Mouse (Mus musculus): ENCODE results near the gene Chtf18. TPM values are rescaled to one million over a fixed set of nuclear protein-coding genes. Genes with fewer than 3 reads are reported as not detected.

The Chtf18 gene
- total RNA-seq, 2 experiments from 2014 or later = 1.6 to 1.9 TPM

DNA sequence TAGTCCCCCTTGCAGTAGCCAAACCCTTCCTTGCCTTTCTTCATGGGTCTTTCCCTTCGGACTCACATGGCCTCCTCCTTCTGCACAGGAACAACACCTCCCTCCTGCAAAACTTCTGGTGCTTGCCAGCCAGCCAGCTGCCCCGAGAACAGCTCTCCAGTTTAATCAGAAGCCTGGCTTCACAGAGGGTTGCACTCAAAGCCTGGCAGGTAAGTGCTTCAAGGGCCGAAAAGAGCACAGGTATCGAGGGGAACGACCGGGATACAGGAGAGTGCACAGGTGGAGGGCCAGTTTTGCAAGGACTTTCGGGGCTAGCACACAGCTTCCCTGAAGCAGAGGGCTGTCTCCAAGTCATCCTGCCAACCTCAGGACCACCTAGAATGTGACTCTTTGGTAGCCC is 11.6 kb upstream of the Chtf18 start:
- intact Hi-C loops (cut with DNase I) = no loop called here
- no peak for DNase-seq (ENCODE audit: low spot score)

DNA sequence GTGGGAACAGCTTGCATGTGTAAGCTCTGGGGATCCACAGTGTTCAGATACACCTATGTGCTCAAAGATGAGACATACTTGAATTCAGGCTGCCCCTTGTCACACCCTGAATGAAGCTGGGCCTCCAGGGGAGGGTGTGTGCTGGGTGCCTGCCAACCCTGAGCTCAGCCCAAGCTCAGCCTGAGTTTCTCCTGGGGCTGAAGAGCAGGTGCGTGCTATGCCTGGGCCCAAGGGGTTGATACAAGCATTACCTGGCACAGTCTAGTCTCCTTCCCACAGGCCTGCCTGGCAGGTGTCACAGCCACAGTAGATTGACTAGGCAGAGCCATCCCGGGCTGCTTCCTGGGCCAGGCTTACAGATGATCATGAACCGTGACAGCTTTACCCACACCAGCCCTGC is 8.5 kb upstream of the Chtf18 start, which contains the start of gene Mslnl:
Mslnl (plus strand) TSS at position 298 of the 400 bp plus-strand sequence.
- DNase-seq (ENCODE audit: low spot score) = no peak
- intact Hi-C loops (cut with DNase I) = no loop called here

DNA sequence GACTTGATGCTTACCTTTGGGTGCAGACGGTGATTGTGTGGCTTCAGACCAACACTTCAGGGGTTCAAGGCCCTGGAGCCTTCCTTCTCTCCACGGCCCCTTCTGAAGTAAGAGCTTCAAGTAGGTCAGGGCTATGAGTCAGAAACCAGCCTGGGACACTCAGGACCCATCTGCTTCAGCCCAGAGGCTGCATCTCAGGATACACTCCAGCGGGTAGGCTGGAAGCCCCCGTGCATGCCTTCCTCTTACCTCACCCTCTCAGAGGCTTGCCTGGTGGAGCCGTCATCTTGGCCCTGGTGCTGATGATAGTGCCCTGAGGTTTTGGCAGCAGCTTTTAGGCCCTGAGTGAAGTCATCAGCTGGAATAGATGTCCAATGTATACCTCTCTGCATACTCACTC is 8.0 kb upstream of the Chtf18 start:
- intact Hi-C loops (cut with DNase I) = no loop called here
- no peak for DNase-seq (ENCODE audit: low spot score)

DNA sequence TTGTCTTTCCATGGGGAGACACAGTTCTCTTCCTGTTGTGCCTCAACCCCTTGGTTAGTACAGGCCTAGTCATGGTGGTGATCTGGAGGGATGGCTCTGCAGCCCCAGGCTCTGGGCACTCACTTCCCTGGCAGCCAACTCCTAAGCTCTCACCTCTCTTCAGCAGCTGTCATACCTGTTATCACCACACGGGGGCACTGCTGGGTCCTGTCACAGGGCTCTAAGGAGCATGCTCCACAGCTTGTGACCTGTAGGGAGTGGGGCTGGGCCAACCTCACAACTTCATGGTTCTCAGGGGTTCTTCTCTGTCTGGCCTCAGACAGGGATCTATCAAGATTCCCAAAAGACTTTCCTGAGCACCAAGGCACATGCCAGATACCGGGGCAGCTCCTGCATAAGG is 4.9 kb upstream of the Chtf18 start:
- intact Hi-C loops (cut with DNase I) = loop anchor here (1.0 kb wide), 1 partner anchor 69 kb away; no protein-coding TSS in a partner anchor

DNA sequence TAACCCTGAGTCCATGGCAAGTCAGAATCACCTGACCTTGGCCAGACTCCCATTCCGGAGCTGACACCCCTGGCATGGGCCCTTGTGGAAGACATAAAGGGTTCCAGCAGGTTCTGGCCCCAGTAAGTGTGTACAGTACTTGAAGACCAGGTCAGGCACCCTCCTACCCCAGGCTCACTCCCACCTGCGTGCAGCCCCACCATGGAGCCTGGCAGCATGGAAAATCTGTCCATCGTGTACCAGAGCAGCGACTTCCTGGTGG is 721 bp upstream of the Chtf18 start:
- no peak for DNase-seq (ENCODE audit: low spot score)
- intact Hi-C loops (cut with DNase I) = no loop called here

More for the DNA sequence above, 4.9 kb upstream of the Chtf18 start:
- DNase-seq (ENCODE audit: low spot score) = no peak

DNA sequence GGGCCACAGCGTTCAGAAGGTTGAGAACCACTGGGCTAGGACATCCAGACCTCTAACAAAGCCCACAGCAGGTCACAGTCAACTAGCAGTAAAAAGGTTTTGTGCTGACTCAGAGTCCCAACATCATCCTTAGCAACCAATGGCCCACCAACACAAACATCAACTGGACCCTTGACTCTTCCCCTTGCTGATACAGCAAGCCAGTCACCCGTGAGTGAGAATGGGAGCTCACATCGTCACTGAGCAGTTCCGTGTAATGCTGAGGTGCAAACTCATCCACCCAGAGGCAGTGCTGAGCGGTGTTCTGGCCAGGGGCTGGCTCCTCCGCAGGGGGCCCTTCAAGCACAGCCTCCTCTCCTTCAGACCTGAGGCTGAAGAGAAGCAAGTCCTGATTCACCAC is 2.0 kb downstream of the Chtf18 start:
- DNase-seq (ENCODE audit: low spot score) = no peak
- intact Hi-C loops (cut with DNase I) = no loop called here

DNA sequence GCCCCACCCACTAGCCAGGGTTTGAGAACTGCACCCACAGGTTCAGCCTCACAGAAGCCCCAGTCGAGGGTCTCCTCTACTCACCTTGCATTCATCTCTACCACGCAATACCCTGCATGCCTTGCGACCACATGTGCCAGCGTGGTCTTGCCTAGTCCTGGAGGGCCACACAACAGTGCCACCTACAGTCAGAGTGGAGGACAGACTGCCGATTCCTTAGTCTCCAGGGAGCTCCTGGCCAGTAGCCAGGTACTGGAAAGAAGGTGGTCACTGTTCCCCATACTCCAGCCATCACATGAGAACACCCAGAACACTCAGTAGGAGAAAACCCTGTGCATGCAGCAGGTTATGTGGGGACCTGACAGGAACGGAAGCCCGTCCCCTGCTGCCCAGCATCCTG is 3.3 kb downstream of the Chtf18 start:
- intact Hi-C loops (cut with DNase I) = no loop called here
- no peak for DNase-seq (ENCODE audit: low spot score)

DNA sequence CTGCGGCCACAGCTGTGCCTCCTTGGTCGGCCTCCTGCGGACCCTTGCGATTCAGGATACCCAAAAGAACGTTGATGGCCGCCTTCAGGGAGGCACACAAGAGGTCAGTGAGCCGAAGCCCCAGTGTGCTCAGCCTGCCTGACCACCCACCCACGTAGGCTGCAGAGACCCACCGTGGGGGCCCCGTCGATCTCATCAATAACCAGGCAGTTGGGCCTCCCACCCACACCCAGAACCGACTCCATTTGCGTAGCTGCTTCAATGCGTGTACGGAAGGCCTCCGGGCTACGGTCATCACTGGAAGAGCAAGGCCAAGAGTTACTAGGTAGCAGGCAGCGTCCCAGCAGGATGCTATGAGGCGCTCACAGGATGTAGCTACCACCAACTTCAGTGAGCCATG is 3.7 kb downstream of the Chtf18 start:
- DNase-seq (ENCODE audit: low spot score) = no peak
- intact Hi-C loops (cut with DNase I) = no loop called here

DNA sequence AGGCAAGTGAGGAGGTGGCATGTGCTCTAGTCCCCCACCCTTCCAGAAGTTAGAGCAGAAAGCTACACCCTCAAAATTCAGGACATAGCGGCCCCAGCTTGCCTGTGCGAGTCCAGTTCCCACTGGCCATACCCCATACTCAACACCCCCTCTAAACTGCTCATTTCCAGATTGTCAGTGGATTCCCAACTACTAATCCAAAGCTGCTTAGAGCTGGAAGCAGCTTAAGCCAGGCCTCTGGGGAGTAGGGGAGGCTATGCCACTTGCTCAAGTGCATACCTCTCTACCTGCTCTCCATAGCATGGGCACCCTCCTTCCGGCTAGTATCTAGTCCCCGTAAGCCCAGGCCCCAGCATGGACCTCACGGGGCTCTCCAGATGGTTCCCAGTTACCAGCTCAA is 5.7 kb downstream of the Chtf18 start:
- intact Hi-C loops (cut with DNase I) = no loop called here
- no peak for DNase-seq (ENCODE audit: low spot score)

DNA sequence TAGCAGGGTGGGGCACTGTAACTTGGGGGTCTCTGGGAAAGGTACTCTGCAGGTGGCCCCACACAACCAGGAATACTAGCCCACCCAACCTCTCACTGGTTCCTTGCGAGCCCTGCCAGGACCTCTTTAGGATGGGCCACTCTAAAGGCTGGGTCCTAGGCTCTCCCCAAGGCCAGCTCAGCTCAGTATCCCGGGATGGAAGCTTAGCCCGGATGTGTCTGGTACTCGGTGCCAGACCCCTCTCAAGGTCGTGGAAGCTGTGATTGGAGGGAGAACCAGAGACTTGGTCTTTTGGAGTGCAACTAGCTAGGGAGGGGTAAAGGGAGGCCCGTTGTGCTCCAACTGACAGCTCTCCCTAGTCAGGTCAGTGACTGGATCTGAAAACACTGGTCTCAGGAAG is 9.5 kb downstream of the Chtf18 start:
- intact Hi-C loops (cut with DNase I) = no loop called here
- no peak for DNase-seq (ENCODE audit: low spot score)

DNA sequence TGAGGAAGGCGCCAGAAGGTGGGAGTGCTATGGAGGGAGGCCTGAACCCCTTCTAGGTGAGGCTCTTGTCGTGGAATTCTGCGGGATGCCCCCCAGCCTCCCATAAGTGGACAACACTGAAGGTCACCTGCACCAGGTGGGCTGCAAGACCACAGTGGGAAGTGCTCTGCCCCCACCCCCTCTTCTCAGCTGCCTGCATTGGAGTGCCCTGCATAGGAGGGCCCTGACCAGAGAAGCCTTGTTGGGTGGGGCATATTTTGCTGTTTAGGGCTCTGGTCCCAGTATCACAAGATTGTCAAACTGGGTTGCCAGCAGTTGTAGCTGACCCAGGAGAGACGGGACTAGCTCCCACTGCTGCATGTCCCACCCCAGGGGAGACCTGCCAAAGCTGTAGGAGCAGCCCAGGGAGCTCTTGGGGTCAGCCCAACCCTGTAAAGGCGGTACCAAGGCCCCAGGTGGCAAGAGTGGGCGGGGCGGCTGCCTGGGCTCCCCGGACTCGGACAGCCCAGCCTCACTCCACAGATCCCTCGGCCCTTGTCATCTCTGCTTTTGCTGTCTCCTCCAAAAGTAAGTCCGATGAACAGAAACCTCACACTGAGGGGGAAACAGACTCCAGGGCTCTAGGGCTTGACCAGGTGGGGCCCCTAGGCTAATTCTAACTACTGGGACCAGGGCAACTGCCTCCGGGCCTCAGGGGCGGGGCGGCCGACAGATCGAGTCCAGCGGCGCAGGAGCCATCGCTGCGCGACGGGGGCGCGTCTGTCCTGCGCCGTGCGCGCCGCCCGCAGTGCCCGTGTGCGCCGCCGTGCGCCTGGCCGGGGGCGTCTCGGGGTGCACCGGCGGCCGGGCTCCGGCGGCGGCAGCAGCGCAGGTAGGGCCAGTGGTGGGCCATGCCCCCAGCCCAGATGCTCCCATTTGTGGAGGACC is 10.2 kb downstream of the Chtf18 start, which contains the start of gene Gng13:
Gng13 (plus strand) TSS at position 461 of the 927 bp plus-strand sequence.
- intact Hi-C loops (cut with DNase I) = no loop called here
- no peak for DNase-seq (ENCODE audit: low spot score)

DNA sequence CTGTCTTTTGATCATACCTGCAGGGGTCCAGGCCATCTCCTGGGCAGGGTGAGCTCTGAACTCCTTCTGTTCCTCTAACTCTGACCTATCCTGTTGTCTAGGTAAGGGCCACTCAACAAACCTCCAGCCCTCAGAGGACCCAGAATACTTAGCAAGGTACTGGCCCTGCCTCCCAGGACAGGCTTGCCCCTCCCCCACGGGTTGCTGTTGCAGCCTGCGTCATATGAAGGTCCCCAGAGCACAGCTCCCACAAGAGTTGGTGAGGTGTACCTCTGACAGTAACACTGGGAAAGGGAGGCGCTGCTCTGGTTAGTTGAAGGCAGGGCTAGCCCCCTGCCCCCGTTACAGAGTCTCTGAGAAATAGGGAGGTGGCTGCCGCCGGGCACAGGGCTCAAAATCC is 11.1 kb downstream of the Chtf18 start:
- intact Hi-C loops (cut with DNase I) = no loop called here
- DNase-seq (ENCODE audit: low spot score) = no peak

DNA sequence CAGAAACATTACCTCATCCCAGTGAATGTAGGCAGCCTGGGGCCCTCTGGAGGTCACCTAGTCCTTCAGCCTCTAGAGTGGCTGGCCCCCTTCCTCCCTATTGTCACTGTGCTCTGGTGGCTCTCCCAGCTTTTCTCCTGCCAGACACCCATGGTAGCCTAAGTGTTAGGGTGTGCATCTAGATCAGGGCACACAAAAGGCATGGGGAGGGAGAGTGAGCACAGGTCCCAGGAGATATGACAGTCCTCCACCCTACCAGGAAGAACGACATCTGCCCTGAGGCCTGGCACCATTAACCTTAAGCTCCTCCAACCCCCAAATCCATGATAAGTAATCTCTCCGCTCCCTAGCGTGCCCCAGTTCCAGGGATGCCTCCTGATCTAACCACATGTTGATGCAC is 11.6 kb downstream of the Chtf18 start:
- intact Hi-C loops (cut with DNase I) = no loop called here
- no peak for DNase-seq (ENCODE audit: low spot score)

DNA sequence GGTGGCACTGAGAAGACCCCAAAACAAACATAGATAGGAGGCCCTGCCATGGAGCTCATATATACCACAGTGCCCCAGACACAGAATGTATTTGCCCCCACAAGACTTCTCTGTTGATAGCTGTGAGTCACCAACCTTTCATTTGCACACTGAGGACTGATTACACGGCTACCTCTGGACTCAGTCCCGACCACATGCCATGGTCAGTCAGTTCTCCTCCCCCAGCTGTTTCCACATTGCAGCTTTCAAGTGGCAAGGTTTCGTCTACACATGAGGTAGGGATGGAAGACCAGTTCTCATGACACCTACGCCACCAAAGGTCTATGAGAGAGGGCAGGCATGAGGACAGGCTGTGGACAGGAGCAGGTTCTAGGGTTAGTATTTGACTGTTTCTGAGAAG is 16.1 kb downstream of the Chtf18 start:
- intact Hi-C loops (cut with DNase I) = no loop called here
- DNase-seq (ENCODE audit: low spot score) = no peak

DNA sequence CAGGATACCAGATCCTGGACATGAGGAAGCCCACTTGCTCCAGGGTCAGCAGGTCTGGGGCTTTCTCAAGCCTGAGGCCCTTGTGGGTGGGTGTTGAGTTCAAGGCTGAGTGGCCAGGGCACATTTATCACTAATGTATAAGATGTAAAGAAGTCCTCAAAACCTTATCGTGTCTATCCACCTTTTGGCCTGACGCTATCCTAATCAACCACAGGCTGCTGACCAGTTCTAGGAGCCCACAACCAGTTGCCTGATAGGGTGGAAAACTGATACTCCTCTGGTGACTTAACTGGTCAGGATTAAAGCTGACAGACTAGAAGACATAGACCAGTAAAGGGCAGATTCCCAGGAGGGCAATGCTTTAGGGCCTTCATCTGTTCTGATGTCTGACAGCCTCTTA is 17.2 kb downstream of the Chtf18 start:
- no peak for DNase-seq (ENCODE audit: low spot score)
- intact Hi-C loops (cut with DNase I) = no loop called here

DNA sequence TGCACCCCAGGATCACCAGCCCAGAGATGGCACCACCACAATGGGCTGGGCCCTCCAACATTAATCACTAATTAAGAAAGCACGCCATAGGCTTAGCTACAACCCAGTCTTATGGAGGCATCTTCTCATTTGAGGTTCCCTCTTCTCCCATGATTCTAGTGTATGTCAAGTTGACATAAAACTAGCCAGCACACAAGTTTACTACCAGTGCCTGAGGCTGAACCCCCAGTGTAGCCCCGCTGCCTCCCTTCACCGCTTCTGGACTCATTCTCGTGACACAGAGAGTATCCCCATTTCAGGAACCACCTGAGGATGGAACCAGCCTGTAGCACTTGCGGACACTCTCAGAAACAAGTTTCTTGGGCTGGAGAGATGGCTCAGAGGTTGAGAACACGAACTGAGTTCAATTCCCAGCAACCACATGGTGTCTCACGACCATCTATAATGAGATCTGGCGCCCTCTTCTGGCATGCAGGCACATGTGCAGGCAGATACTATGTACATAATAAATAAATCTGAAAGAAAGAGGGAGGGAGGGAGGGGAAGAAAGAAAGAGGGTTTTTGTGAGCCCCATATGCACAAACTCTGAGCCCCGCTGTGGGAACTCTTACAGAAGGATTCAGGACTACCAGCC is 26.2 kb downstream of the Chtf18 start:
- intact Hi-C loops (cut with DNase I) = no loop called here
- no peak for DNase-seq (ENCODE audit: low spot score)

DNA sequence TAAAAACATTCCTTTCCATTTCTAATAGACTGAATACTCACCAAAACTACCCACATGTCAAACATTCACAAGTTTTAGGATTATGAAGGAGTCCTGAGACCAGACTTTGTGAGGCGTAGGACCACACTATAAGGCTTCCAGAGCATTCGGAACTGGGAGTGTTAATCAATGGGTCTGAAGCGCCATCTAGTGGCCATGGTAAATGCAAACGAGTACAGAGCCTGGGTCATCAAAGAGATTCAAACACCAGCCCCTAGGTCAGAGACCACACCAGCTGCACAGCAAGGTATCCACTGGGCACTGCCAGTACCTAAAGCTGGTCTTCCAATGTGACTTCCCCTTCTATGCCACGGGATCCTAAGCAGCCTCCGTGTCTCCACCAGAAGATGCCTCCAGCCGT is 28.8 kb downstream of the Chtf18 start:
- intact Hi-C loops (cut with DNase I) = loop anchor here (1.0 to 5.0 kb wide), 4 partner anchors 132 to 301 kb away; no protein-coding TSS in a partner anchor
- DNase-seq (ENCODE audit: low spot score) = no peak

DNA sequence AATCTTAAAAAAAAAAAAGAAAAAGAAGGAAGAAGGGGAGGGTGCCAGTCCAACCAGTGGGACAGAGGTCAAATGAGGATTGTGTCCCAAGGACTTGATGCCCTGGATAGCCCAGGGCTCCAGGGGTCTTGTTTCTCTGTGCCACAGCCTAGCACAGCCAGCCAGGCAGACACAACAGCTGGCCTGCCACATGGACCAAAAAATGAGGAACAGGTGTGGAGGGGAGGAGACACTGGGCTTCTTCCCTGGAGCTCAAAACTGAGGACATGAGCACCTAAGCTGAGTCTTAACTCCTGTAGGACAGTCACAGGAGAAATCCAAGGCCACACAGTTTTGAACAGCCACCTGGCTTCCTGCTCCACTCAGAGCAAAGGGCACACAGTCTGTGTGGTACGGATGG is 31.0 kb downstream of the Chtf18 start:
- no peak for DNase-seq (ENCODE audit: low spot score)
- intact Hi-C loops (cut with DNase I) = loop anchor here (5.0 kb wide), 1 partner anchor 299 kb away; no protein-coding TSS in a partner anchor

DNA sequence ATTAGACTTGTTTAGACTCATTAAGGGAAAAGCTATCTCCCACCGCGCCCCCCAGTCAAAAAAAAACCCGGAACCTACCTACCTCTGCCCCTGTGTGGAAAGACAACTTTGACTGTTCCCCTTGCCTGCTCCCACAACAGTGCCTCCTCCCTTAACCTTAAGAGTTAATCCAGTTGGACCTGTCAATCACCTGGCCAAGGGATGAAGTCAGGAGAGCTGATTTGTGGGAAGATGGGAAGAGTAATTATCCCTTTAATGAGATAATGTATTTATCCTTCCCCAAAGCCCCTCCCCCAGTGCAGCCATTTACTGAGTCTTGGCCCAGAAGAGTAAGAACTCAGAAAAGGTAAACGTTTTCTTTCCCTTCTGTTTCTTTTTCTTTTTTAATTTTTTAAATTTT is 38.3 kb downstream of the Chtf18 start:
- intact Hi-C loops (cut with DNase I) = no loop called here
- no peak for DNase-seq (ENCODE audit: low spot score)

DNA sequence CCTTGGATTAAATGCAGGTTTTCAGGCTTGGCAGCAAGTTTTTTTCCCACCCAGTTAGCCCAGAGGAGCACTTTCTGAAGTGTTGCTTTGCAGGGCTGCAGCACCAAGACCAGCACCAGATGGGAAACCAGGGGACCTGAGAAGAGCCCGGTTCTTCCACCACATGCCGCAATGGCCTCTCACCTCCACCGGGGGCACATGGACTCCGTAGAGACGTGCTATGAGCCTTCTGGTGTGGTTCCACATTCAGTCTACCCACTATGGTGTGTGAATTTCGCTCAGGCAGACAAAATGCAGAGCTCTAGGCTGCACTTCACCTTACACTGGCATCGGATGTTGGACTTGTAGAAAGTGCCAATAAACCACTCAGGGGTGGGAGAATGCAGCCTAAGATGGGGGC is 40.9 kb downstream of the Chtf18 start:
- intact Hi-C loops (cut with DNase I) = no loop called here
- no peak for DNase-seq (ENCODE audit: low spot score)

DNA sequence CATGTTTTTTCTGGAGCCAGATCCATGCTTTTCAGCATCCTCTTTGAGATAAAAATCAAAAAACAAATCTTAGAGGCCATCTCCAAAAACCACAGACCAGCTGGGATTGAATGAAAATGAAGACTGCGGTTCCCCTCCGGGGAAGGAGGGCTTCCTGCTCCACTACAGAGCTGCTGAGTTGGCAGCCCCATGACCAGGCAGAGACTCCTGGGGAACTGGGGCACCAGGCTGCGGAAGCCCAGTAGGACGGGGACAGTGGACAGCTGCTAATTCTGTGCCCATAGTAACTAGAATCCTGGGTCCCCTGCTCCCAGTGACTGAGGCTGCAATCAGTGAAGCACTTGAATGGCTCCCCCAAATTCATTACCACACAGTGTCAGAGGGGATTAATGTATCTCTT is 45.6 kb downstream of the Chtf18 start:
- intact Hi-C loops (cut with DNase I) = no loop called here
- no peak for DNase-seq (ENCODE audit: low spot score)

DNA sequence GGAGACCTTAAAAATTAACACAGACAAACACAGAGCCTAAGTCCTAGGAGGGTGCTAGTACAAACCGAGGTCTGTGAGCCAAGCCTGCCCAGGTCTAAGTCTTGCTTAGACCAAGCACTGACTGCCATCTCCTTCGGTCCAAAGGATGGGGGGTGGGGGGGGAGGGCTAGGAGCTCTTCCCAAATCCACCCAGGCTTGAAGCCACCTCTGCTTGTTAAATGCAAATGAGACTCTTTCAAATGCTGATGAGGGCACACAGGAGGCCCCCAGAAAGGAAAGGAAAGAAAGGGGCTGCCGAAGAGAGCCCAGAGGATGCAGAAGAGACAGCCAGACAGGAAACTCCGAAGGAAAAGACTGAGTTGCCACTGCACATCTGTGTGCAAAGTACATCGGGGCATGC is 47.4 kb downstream of the Chtf18 start:
- intact Hi-C loops (cut with DNase I) = no loop called here
- no peak for DNase-seq (ENCODE audit: low spot score)
